Mouse (Mus musculus) c-Kit-negative CD71-positive TER-119-positive erythroid progenitor cells, embryonic 14.5 days (primary cell): ENCODE data around the gene Hes3.
A peak's percentile ranks its signal among the peaks of the same experiment; 100 is the strongest.

Source experiments
- DNase-seq: peaks from one replicate; pipeline ENCODE4 v3.0.0-alpha.2; 2013; ENCODE audit warnings: low read depth, low spot score

The Hes3 gene

GRCm38 (mm10) chr4:152281601-152282000 lies 9.9 kb downstream of the Hes3 start:
- DNase-seq, result no peak

- no peak for DNase-seq
Observed at GRCm38 (mm10) chr4:152278986-152279385, 12.5 kb downstream of the Hes3 start.

- no peak for DNase-seq
Observed at GRCm38 (mm10) chr4:152277916-152278315, 13.5 kb downstream of the Hes3 start.

- no peak for DNase-seq
Observed at GRCm38 (mm10) chr4:152276389-152277347, 14.8 kb downstream of the Hes3 start.

GRCm38 (mm10) chr4:152274681-152275131 lies 16.8 kb downstream of the Hes3 start:
- DNase-seq, result no peak

- DNase-seq, result no peak
Observed at GRCm38 (mm10) chr4:152273621-152274236, 17.7 kb downstream of the Hes3 start, which contains the start of gene Gpr153. Gpr153 (plus strand) TSS chr4:152274232.

- DNase-seq, result no peak
Observed at GRCm38 (mm10) chr4:152273191-152273590, 18.3 kb downstream of the Hes3 start.

GRCm38 (mm10) chr4:152272449-152273049 lies 18.9 kb downstream of the Hes3 start:
- DNase-seq, result no peak

- no peak for DNase-seq
Observed at GRCm38 (mm10) chr4:152272006-152272405, 19.5 kb downstream of the Hes3 start.

GRCm38 (mm10) chr4:152271334-152271733 lies 20.1 kb downstream of the Hes3 start:
- no peak for DNase-seq

GRCm38 (mm10) chr4:152270599-152270998 lies 20.9 kb downstream of the Hes3 start:
- DNase-seq, result no peak

GRCm38 (mm10) chr4:152269967-152270366 lies 21.5 kb downstream of the Hes3 start:
- no peak for DNase-seq

- DNase-seq, result no peak
Observed at GRCm38 (mm10) chr4:152267748-152268369, 23.6 kb downstream of the Hes3 start.

- DNase-seq, result no peak
Observed at GRCm38 (mm10) chr4:152266236-152266895, 25.1 kb downstream of the Hes3 start.

GRCm38 (mm10) chr4:152265791-152266190 lies 25.7 kb downstream of the Hes3 start:
- DNase-seq, result no peak

GRCm38 (mm10) chr4:152264867-152265568 lies 26.4 kb downstream of the Hes3 start:
- no peak for DNase-seq

- no peak for DNase-seq
Observed at GRCm38 (mm10) chr4:152264177-152264530, 27.3 kb downstream of the Hes3 start.

GRCm38 (mm10) chr4:152263512-152264176 lies 27.8 kb downstream of the Hes3 start:
- DNase-seq, result peak; percentile 47

- peak; percentile 32 for DNase-seq
Observed at GRCm38 (mm10) chr4:152263089-152263488, 28.4 kb downstream of the Hes3 start.

GRCm38 (mm10) chr4:152262187-152262586 lies 29.3 kb downstream of the Hes3 start:
- DNase-seq, result no peak
